Mouse (Mus musculus): Measurements from ENCODE around the gene Cacnb2. TPM values are rescaled to one million over a fixed set of nuclear protein-coding genes. Genes with fewer than 3 reads are reported as not detected.

Cacnb2 gene
- total and polyA plus RNA-seq, 3 experiments, result 32.7 to 77.9 (median 72.2) TPM

- intact Hi-C loops (cut with DNase I), result no loop called here
- H3K36me3 ChIP-seq (ENCODE audit: control insufficient read depth, insufficient read depth, low read length), result peaks cover 2% of the 10 kb centered on the region; the same call in 1 of the 2 replicates
- TF ChIP-seq POLR2A (IDR thresholded peaks at IDR 0.05; ENCODE audit: insufficient read depth, low read depth, low read length) (no peak), EP300 (IDR thresholded peaks at IDR 0.05; ENCODE audit: insufficient read depth, low read depth, low read length) (no peak), CTCF (IDR thresholded peaks at IDR 0.05) (no peak)
- WGBS, result 61% methylated on average over 4 of the region's 4 CpGs
- H3K9ac ChIP-seq (ENCODE audit: low read depth, low read length), result no peak overlapping the region
- no peaks in the 10 kb centered on the region; the same call in 1 of the 2 replicates for H3K4me1 ChIP-seq (ENCODE audit: control insufficient read depth, insufficient read depth, low read length)
- no peaks in the 10 kb centered on the region; the same call in 1 of the 2 replicates for H3K79me2 ChIP-seq (replicated peaks; ENCODE audit: control insufficient read depth, insufficient read depth, low read length)
- H3K4me3 ChIP-seq, result no peak overlapping the region
- H3K27me3 ChIP-seq (ENCODE audit: control insufficient read depth, insufficient read depth, low read length), result no peaks in the 10 kb centered on the region
- DNase-seq, result no peak
- no peak overlapping the region for H3K27ac ChIP-seq
Observed at GRCm38 (mm10) chr2:14888406-14889195, 285.7 kb downstream of the Cacnb2 start.

- intact Hi-C loops (cut with DNase I), result no loop called here
- WGBS, result 71% methylated on average over 3 of the region's 3 CpGs
Observed at GRCm38 (mm10) chr2:14903837-14904236, 300.9 kb downstream of the Cacnb2 start.

GRCm38 (mm10) chr2:14904865-14905264 is 302.0 kb downstream of the Cacnb2 start:
- DNase-seq, result no peak
- TF ChIP-seq POLR2A (IDR thresholded peaks at IDR 0.05; ENCODE audit: insufficient read depth, low read depth, low read length) (no peak), EP300 (IDR thresholded peaks at IDR 0.05; ENCODE audit: insufficient read depth, low read depth, low read length) (no peak), CTCF (IDR thresholded peaks at IDR 0.05) (no peak)
- WGBS, result 52% methylated on average over 2 of the region's 2 CpGs
- no peaks in the 10 kb centered on the region for H3K27me3 ChIP-seq (ENCODE audit: control insufficient read depth, insufficient read depth, low read length)
- H3K36me3 ChIP-seq (ENCODE audit: control insufficient read depth, insufficient read depth, low read length), result peaks cover 13% of the 10 kb centered on the region
- H3K79me2 ChIP-seq (replicated peaks; ENCODE audit: control insufficient read depth, insufficient read depth, low read length), result no peaks in the 10 kb centered on the region
- no peak overlapping the region for H3K4me3 ChIP-seq
- intact Hi-C loops (cut with DNase I), result no loop called here
- H3K27ac ChIP-seq, result no peak overlapping the region
- peaks cover 1% of the 10 kb centered on the region; the same call in 1 of the 2 replicates for H3K4me1 ChIP-seq (ENCODE audit: control insufficient read depth, insufficient read depth, low read length)
- H3K9ac ChIP-seq (ENCODE audit: low read depth, low read length), result no peak overlapping the region

More at GRCm38 (mm10) chr2:14903837-14904236, 300.9 kb downstream of the Cacnb2 start:
- H3K4me3 ChIP-seq, result no peak overlapping the region
- peaks cover 13% of the 10 kb centered on the region for H3K36me3 ChIP-seq (ENCODE audit: control insufficient read depth, insufficient read depth, low read length)
- DNase-seq, result no peak
- no peaks in the 10 kb centered on the region for H3K27me3 ChIP-seq (ENCODE audit: control insufficient read depth, insufficient read depth, low read length)
- no peak overlapping the region for H3K27ac ChIP-seq
- no peak overlapping the region for H3K9ac ChIP-seq (ENCODE audit: low read depth, low read length)
- H3K4me1 ChIP-seq (ENCODE audit: control insufficient read depth, insufficient read depth, low read length), result peaks cover 1% of the 10 kb centered on the region; the same call in 1 of the 2 replicates
- no peak for TF ChIP-seq EP300 (IDR thresholded peaks at IDR 0.05; ENCODE audit: insufficient read depth, low read depth, low read length)
- TF ChIP-seq CTCF (IDR thresholded peaks at IDR 0.05), result no peak
- no peak for TF ChIP-seq POLR2A (IDR thresholded peaks at IDR 0.05; ENCODE audit: insufficient read depth, low read depth, low read length)
- no peaks in the 10 kb centered on the region for H3K79me2 ChIP-seq (replicated peaks; ENCODE audit: control insufficient read depth, insufficient read depth, low read length)

GRCm38 (mm10) chr2:14907124-14907925 is 304.4 kb downstream of the Cacnb2 start:
- Histone ChIP-seq H3K9ac (ENCODE audit: low read depth, low read length) (no peak overlapping the region), H3K27ac (no peak overlapping the region), H3K27me3 (ENCODE audit: control insufficient read depth, insufficient read depth, low read length) (no peaks in the 10 kb centered on the region), H3K79me2 (replicated peaks; ENCODE audit: control insufficient read depth, insufficient read depth, low read length) (no peaks in the 10 kb centered on the region), H3K36me3 (ENCODE audit: control insufficient read depth, insufficient read depth, low read length) (peaks cover 13% of the 10 kb centered on the region), H3K4me3 (no peak overlapping the region), H3K4me1 (ENCODE audit: control insufficient read depth, insufficient read depth, low read length) (no peaks in the 10 kb centered on the region; the same call in 1 of the 2 replicates)
- DNase-seq, result no peak
- WGBS, result 48% methylated on average over 10 of the region's 10 CpGs
- intact Hi-C loops (cut with DNase I), result no loop called here
- TF ChIP-seq EP300 (IDR thresholded peaks at IDR 0.05; ENCODE audit: insufficient read depth, low read depth, low read length) (no peak), CTCF (IDR thresholded peaks at IDR 0.05) (no peak), POLR2A (IDR thresholded peaks at IDR 0.05; ENCODE audit: insufficient read depth, low read depth, low read length) (no peak)

GRCm38 (mm10) chr2:14917585-14918247 is 314.8 kb downstream of the Cacnb2 start:
- 0 out of 2 replicates have a peak, but pooled peaks have one; percentile 22 for TF ChIP-seq EP300 (IDR thresholded peaks at IDR 0.05; ENCODE audit: insufficient read depth, low read depth, low read length)
- no peak for TF ChIP-seq CTCF (IDR thresholded peaks at IDR 0.05)
- no peak for TF ChIP-seq POLR2A (IDR thresholded peaks at IDR 0.05; ENCODE audit: insufficient read depth, low read depth, low read length)
- H3K27ac ChIP-seq, result peak overlapping the region; percentile 49
- H3K79me2 ChIP-seq (replicated peaks; ENCODE audit: control insufficient read depth, insufficient read depth, low read length), result no peaks in the 10 kb centered on the region
- no peak overlapping the region for H3K4me3 ChIP-seq
- peaks cover 5% of the 10 kb centered on the region; the same call in 1 of the 2 replicates for H3K4me1 ChIP-seq (ENCODE audit: control insufficient read depth, insufficient read depth, low read length)
- no peak overlapping the region for H3K9ac ChIP-seq (ENCODE audit: low read depth, low read length)
- H3K36me3 ChIP-seq (ENCODE audit: control insufficient read depth, insufficient read depth, low read length), result peaks cover 7% of the 10 kb centered on the region; the same call in 1 of the 2 replicates
- no peaks in the 10 kb centered on the region for H3K27me3 ChIP-seq (ENCODE audit: control insufficient read depth, insufficient read depth, low read length)
- DNase-seq, result peak in 1 of 2 experiments; percentile 44
- intact Hi-C loops (cut with DNase I), result no loop called here
- WGBS, result 50% methylated on average over 3 of the region's 3 CpGs
